Mouse (Mus musculus): ENCODE measurements around the gene Rab11fip5. TPM values are rescaled to one million over a fixed set of nuclear protein-coding genes. Genes with fewer than 3 reads are reported as not detected.

Rab11fip5 gene
- polyA plus RNA-seq, 1 experiment = 35.7 TPM

Other genes with a start within 250 kb of the Rab11fip5 start
- gene Spr, start 236.9 kb downstream of the Rab11fip5 start, polyA plus RNA-seq (2012; rRNA removed) = 14.5 and 17.8 TPM in 2 replicates
- gene Emx1, start 187.2 kb downstream of the Rab11fip5 start, polyA plus RNA-seq (2012; rRNA removed) = 25.4 and 26.9 TPM in 2 replicates
- 137 and 156 TPM in 2 replicates for gene Sfxn5, start 41.2 kb downstream of the Rab11fip5 start, polyA plus RNA-seq (2012; rRNA removed)
- gene Noto, start 49.3 kb upstream of the Rab11fip5 start, polyA plus RNA-seq (2012; rRNA removed) = not detected in 2 replicates
- gene Smyd5, start 57.4 kb upstream of the Rab11fip5 start, polyA plus RNA-seq (2012; rRNA removed) = 62.9 and 70.6 TPM in 2 replicates
- gene Cct7, start 76.9 kb upstream of the Rab11fip5 start, polyA plus RNA-seq (2012; rRNA removed) = 163 and 180 TPM in 2 replicates
- gene Pradc1, start 77.3 kb upstream of the Rab11fip5 start, polyA plus RNA-seq (2012; rRNA removed) = 33.3 and 35.7 TPM in 2 replicates
- gene Fbxo41, start 128.4 kb upstream of the Rab11fip5 start, polyA plus RNA-seq (2012; rRNA removed) = 51.0 and 52.0 TPM in 2 replicates
- 27.7 and 59.7 TPM in 2 replicates for gene Egr4, start 139.0 kb upstream of the Rab11fip5 start, polyA plus RNA-seq (2012; rRNA removed)
- 4.5 and 4.7 TPM in 2 replicates for gene Alms1, start 212.9 kb upstream of the Rab11fip5 start, polyA plus RNA-seq (2012; rRNA removed)

Data from frontal cortex, adult 2 months (tissue).